Mouse (Mus musculus): Measurements from ENCODE around the gene Mmp14.

GRCm38 (mm10) chr14:54415241-54416020, 16.0 kb upstream of the Mmp14 start:
- TF ChIP-seq CTCF (IDR thresholded peaks at IDR 0.05; ENCODE audit: control insufficient read depth, insufficient read depth, insufficient read length) (no peak), MYOG (IDR thresholded peaks at IDR 0.05; ENCODE audit: control insufficient read depth, extremely low read depth, insufficient read length) (no peak), CEBPB (IDR thresholded peaks at IDR 0.05; ENCODE audit: low read depth) (no peak), USF1 (IDR thresholded peaks at IDR 0.05; ENCODE audit: low read depth) (no peak)

All from C2C12 (cell line).